Mouse (Mus musculus) limb, embryonic 11.5 days (tissue): ENCODE results near the gene Pbxip1. TPM values are rescaled to one million over a fixed set of nuclear protein-coding genes. Genes with fewer than 3 reads are reported as not detected.
"Not testable (repeated sequence)": the region's sequence is repeated elsewhere in the genome, so short reads cannot be mapped to it uniquely, and the experiment has no call there.

Experiments used
- ATAC-seq: fragments of 200-750 bp; cut with Nextera tagmentation; 2 replicates; pipeline ENCODE4 v1.8.0; 2017; ENCODE audit warnings: low read depth; ENCODE audit not compliant: insufficient number of reproducible peaks, low FRiP score, low TSS enrichment
- DNase-seq: peaks from one replicate; pipeline ENCODE4 v3.0.0-alpha.2; 2015; ENCODE audit warnings: low spot score
- H3K27ac ChIP-seq: fragments of 300-500 bp; sonication (generic); replicated peaks from 2 replicates; pipeline ENCODE4 v1.5.1; 2014; ENCODE audit warnings: low read depth, mild to moderate bottlenecking, low read length
- H3K27me3 ChIP-seq: fragments of 300-500 bp; sonication (generic); 2 replicates; pipeline ENCODE4 v1.6.1; 2014; ENCODE audit warnings: mild to moderate bottlenecking, low read length, mixed read lengths; ENCODE audit not compliant: control insufficient read depth, insufficient read depth
- H3K36me3 ChIP-seq: fragments of 300-500 bp; sonication (generic); 2 replicates; pipeline ENCODE4 v1.6.1; 2014; ENCODE audit warnings: mild to moderate bottlenecking, low read length, moderate library complexity, mixed read lengths; ENCODE audit not compliant: control insufficient read depth, insufficient read depth
- H3K4me1 ChIP-seq: fragments of 300-500 bp; sonication (generic); 2 replicates; pipeline ENCODE4 v1.6.1; 2014; ENCODE audit warnings: low read length, mixed read lengths; ENCODE audit not compliant: control insufficient read depth, insufficient read depth
- H3K4me2 ChIP-seq: fragments of 300-500 bp; sonication (generic); 2 replicates; pipeline ENCODE4 v1.6.1; 2014; ENCODE audit warnings: low read depth, mild to moderate bottlenecking, moderate library complexity; ENCODE audit not compliant: severe bottlenecking
- H3K4me3 ChIP-seq: fragments of 300-500 bp; sonication (generic); 2 replicates; pipeline ENCODE4 v1.5.1; 2014; ENCODE audit warnings: low read depth, low read length
- H3K9ac ChIP-seq: fragments of 300-500 bp; sonication (generic); 2 replicates; pipeline ENCODE4 v1.6.1; 2014; ENCODE audit warnings: mild to moderate bottlenecking, low read length
- H3K9me3 ChIP-seq: fragments of 300-500 bp; sonication (generic); 2 replicates; pipeline ENCODE4 v1.6.1; 2016; ENCODE audit warnings: low read length; ENCODE audit not compliant: control insufficient read depth
- WGBS: fragments of 180-500 bp; shearing (Covaris S2); extraction: QIAGEN DNeasy Blood & Tissue Kit; methylation state at CpG from one replicate; pipeline ENCODE4 v1.1.7; 2014; 5-methylcytosine and 5-hydroxymethylcytosine counted together
- polyA plus RNA-seq: library from polyadenylated mRNA; unstranded; fragments of >200 nt; fragmentation: Nextera tagmentation; extraction: Ambion mirVana; gene quantifications from 2 replicates; pipeline ENCODE4 v1.2.1, GENCODE M21; 2014

The Pbxip1 gene
- polyA plus RNA-seq, 1 experiment from 2014 or later = 11.5 TPM

DNA sequence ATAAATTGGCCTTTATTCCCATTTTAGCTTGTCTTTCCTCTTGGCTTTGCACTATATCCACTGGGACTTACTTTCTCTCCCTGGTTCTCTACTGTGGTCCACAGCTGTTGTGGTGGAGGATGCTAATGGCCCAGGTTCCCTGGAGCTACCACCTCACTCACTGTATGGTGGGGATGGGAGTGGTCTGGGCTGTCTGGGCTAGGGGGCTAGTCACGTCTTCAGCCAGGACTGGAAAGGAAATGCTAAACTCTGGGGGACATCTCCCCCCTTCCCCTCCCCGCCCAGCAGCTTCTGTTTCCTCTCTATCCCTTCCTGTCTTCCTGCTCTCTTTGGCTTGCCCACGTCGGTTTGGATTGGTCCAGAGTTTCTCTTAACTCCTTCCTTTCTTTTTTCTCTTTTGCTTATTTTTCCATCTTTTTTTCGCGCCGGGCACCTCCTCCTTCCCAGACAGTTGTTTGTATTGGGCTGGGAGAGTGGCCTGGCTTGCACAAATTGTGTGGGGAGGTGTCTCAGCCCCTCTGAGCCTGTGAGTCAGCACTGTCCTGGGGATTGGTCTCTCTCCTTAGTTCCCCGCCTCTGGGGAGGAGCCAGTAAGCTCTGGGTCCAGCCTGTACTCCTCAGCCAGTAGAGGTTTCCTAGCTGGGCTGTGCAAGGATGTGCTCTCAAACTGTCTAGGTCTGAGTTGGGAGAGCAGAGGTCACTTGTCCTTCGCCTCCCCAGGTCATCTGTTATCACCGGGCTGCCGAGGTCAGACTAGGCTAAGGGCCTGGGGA, 15.3 kb upstream of the Pbxip1 start:
- H3K4me3 ChIP-seq = peak overlapping the region; percentile 42
- DNase-seq (peak; percentile 74), ATAC-seq (peak; percentile 65)
- H3K9ac ChIP-seq = peak overlapping the region; percentile 63
- peak overlapping the region; percentile 90 for H3K4me2 ChIP-seq
- no peaks in the 10 kb centered on the region for H3K27me3 ChIP-seq
- H3K4me1 ChIP-seq = peaks cover 33% of the 10 kb centered on the region
- H3K27ac ChIP-seq = peak overlapping the region; percentile 64
- 1% methylated on average over 11 of the region's 11 CpGs for WGBS
- no peaks in the 10 kb centered on the region for H3K9me3 ChIP-seq
- H3K36me3 ChIP-seq = peaks cover 7% of the 10 kb centered on the region; the same call in 1 of the 2 replicates

DNA sequence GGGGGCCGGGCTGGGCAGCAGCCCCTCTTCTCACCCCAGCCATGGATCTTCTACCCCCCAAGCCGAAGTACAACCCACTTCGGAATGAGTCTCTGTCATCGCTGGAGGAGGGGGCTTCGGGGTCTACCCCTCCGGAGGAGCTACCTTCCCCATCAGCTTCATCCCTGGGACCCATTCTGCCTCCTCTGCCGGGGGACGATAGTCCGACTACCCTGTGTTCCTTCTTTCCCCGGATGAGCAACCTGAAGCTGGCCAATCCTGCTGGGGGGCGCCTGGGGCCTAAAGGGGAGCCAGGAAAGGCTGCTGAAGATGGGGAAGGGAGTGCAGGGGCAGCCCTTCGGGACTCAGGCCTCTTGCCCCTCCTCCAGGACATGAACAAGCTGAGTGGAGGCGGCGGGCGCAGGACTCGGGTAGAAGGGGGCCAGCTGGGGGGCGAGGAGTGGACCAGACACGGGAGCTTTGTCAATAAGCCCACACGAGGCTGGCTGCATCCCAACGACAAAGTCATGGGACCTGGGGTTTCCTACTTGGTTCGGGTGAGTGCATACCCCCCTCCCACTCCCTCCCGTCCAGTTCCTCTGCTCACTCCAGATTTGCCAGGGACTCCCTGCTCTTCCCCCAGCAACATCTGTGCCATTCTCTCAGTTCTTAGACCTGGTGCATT, 14.6 kb upstream of the Pbxip1 start:
- ATAC-seq = no peak

DNA sequence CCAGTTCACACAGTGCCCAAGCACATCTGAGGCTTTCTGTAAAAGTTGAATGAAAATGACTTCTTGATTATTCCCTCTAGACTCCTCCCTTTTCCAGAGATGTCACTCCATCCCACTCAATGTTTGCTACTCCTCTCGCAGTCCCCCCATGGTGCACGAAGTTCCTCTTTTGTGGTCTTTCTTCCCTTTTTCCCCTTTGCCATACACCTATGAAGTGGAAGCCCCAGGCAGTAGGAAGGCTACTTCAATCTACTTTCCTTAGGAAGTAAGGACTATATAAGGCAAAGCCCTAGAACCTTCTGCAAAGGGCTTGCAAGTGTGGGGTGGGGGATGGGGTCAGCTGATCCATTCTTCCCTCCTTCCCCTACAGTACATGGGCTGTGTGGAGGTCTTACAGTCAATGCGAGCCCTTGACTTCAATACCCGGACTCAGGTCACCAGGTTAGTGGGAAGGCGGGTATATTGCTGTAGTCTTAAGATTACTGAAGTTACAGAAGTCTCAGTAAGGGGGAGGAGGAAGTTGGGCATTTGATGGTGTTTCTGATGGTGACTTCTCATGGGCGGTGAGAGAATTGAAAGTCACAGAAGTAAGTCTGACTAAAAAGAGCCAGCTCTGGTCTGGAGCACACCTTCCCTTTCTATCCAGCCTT, 13.8 kb upstream of the Pbxip1 start:
- peaks cover 27% of the 10 kb centered on the region for H3K4me1 ChIP-seq

More for the DNA sequence above, 14.6 kb upstream of the Pbxip1 start:
- Histone ChIP-seq H3K4me3 (peak overlapping the region; percentile 42), H3K4me2 (peak overlapping the region; percentile 90), H3K4me1 (peaks cover 27% of the 10 kb centered on the region), H3K9me3 (no peaks in the 10 kb centered on the region), H3K27me3 (no peaks in the 10 kb centered on the region), H3K27ac (peak overlapping the region; percentile 64; the same call in 1 of the 2 replicates), H3K9ac (peak overlapping the region; percentile 63), H3K36me3 (peaks cover 3% of the 10 kb centered on the region; the same call in 1 of the 2 replicates)
- WGBS = 5% methylated on average over 21 of the region's 22 CpGs
- DNase-seq = peak; percentile 27

GRCm38 (mm10) chr3:89424416-89425140, 11.9 kb upstream of the Pbxip1 start:
- 95% methylated on average over 5 of the region's 5 CpGs for WGBS
- Histone ChIP-seq H3K4me1 (peaks cover 27% of the 10 kb centered on the region), H3K36me3 (peaks cover 8% of the 10 kb centered on the region; the same call in 1 of the 2 replicates), H3K4me3 (no peak overlapping the region), H3K27ac (no peak overlapping the region), H3K4me2 (no peak overlapping the region), H3K27me3 (no peaks in the 10 kb centered on the region), H3K9ac (no peak overlapping the region), H3K9me3 (no peaks in the 10 kb centered on the region)
- ATAC-seq = no peak
- no peak for DNase-seq

More for the DNA sequence above, 13.8 kb upstream of the Pbxip1 start:
- ATAC-seq = no peak
- Histone ChIP-seq H3K36me3 (peaks cover 8% of the 10 kb centered on the region; the same call in 1 of the 2 replicates), H3K27ac (no peak overlapping the region), H3K9ac (no peak overlapping the region), H3K4me3 (peak overlapping the region; percentile 42; the same call in 1 of the 2 replicates), H3K27me3 (no peaks in the 10 kb centered on the region), H3K9me3 (no peaks in the 10 kb centered on the region), H3K4me2 (peak overlapping the region; percentile 90)
- 79% methylated on average over 6 of the region's 6 CpGs for WGBS
- DNase-seq = no peak

- Histone ChIP-seq H3K4me1 (peaks cover 22% of the 10 kb centered on the region), H3K4me2 (no peak overlapping the region), H3K4me3 (no peak overlapping the region), H3K9me3 (no peaks in the 10 kb centered on the region), H3K27me3 (no peaks in the 10 kb centered on the region), H3K36me3 (peaks cover 8% of the 10 kb centered on the region; the same call in 1 of the 2 replicates), H3K27ac (no peak overlapping the region), H3K9ac (no peak overlapping the region)
- ATAC-seq (no peak), DNase-seq (no peak)
- WGBS = 90% methylated on average over 5 of the region's 5 CpGs
These were observed 11.4 kb upstream of the Pbxip1 start for GRCm38 (mm10) chr3:89425141-89425525.

GRCm38 (mm10) chr3:89425876-89426275, 10.6 kb upstream of the Pbxip1 start:
- ATAC-seq = no peak
- 93% methylated on average over 4 of the region's 4 CpGs for WGBS
- Histone ChIP-seq H3K4me2 (no peak overlapping the region), H3K4me3 (no peak overlapping the region), H3K36me3 (peaks cover 8% of the 10 kb centered on the region; the same call in 1 of the 2 replicates), H3K4me1 (peaks cover 18% of the 10 kb centered on the region), H3K9me3 (no peaks in the 10 kb centered on the region), H3K9ac (no peak overlapping the region), H3K27ac (no peak overlapping the region), H3K27me3 (no peaks in the 10 kb centered on the region)
- DNase-seq = no peak

GRCm38 (mm10) chr3:89429021-89429420, 7.5 kb upstream of the Pbxip1 start:
- ATAC-seq = not testable (repeated sequence)
- peaks cover 15% of the 10 kb centered on the region; the same call in 1 of the 2 replicates for H3K36me3 ChIP-seq

More at GRCm38 (mm10) chr3:89429021-89429420, 7.5 kb upstream of the Pbxip1 start:
- not testable (repeated sequence) for H3K27ac ChIP-seq, H3K27me3 ChIP-seq, H3K4me2 ChIP-seq, DNase-seq, H3K4me1 ChIP-seq, H3K4me3 ChIP-seq, H3K9me3 ChIP-seq, H3K9ac ChIP-seq
- 94% methylated on average over 6 of the region's 7 CpGs for WGBS
